Mouse (Mus musculus): ENCODE measurements at regions not wholly inside any gene's neighbourhood (a gene's known extent, or its start where the extent isn't known, plus 50 kb on each side); places are given as distances from the start of the nearest gene placed in this dataset.
"Not testable (repeated sequence)": the region's sequence is repeated elsewhere in the genome, so short reads cannot be mapped to it uniquely, and the experiment has no call there.

DNA sequence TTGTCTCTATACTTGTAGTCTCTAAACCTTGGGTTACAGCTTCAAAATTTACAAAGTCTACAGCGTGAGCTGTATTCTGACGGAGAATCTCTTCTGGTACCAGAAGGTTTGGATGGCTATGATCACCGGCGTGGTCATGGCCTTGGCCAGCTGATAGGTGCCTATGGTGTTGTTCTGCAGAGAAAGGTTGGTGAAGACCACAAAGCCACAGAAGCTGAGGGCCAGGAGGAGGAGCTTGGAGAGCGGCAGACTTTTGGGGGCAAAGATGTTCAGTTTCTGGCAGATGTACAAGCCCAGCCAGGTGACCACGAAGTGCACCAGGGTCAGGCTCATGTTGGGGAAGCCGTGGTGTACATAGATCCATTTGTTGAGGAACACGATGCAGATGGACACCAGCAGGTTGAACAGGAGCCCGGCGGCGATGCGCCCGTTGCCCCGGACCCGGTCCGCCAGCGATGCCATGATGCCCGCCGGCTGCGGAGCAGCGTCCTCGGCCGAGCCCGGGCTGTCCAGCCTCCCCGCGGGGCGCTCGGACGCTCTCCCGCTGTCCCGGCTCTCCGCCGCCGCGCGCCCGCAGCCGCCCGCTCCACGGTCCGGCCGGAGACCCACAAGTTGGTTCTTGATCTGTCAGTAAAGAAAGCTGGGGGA is 257.3 kb upstream of the Castor2 start:
- Histone ChIP-seq H3K27me3 (ENCODE audit: low read depth, poor library complexity, severe bottlenecking) (peaks cover 14% of the 10 kb centered on the region), H3K4me3 (peak overlapping the region; percentile 33)
- not testable (repeated sequence) for H3K27ac ChIP-seq (replicated peaks); H3K4me1 ChIP-seq; H3K9me3 ChIP-seq (replicated peaks); DNase-seq (ENCODE audit: low spot score); H3K36me3 ChIP-seq
- WGBS, result 64% methylated on average over 22 of the region's 42 CpGs

DNA sequence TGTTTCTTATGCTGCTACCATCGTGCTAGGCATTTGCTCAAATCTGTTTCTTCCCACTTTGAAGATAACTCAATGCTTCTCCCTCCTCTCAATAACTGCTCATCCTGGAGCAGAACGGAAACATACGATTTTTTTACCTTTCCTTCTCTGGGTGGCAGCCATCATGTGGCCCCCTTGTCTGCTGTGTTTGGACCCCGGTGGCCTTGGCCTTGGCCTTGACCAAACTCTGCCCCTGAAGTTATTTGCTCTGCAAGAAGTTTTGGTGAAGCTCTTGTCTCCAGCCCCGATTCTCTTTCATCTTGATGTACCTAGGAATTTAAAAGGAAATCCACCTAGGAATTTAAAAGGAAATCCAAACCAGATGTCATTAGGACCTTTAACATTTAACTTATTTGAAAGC is 261.2 kb upstream of the Castor2 start:
- H3K9me3 ChIP-seq (replicated peaks), result no peaks in the 10 kb centered on the region
- no peak overlapping the region for H3K27ac ChIP-seq (replicated peaks)
- H3K4me1 ChIP-seq, result no peaks in the 10 kb centered on the region
- H3K27me3 ChIP-seq (ENCODE audit: low read depth, poor library complexity, severe bottlenecking), result peaks cover 9% of the 10 kb centered on the region
- H3K4me3 ChIP-seq, result no peak overlapping the region
- WGBS, result 79% methylated on average over 5 of the region's 5 CpGs
- no peaks in the 10 kb centered on the region for H3K36me3 ChIP-seq
- no peak for DNase-seq (ENCODE audit: low spot score)

DNA sequence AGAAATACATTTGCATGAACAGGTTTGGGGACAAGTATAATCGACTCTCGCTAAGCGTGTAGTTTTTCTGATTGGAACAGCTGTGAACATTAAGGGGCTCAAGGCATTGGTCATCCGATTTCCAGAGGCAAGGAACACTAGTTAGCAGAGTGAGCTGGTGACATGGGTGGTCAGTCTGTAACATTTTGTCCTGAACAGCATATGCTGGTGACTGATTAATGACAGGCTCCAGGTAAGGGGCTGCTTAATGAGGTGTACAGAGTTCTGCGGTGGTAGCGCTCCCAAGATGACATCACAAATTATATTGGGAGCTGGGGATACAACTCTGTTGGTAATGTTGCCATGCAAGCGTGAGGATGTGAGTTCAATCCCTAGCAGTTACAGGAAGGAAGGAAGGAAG is 266.3 kb upstream of the Castor2 start:
- Histone ChIP-seq H3K27me3 (ENCODE audit: low read depth, poor library complexity, severe bottlenecking) (no peaks in the 10 kb centered on the region), H3K4me3 (no peak overlapping the region), H3K27ac (replicated peaks) (no peak overlapping the region), H3K9me3 (replicated peaks) (no peaks in the 10 kb centered on the region), H3K36me3 (no peaks in the 10 kb centered on the region), H3K4me1 (no peaks in the 10 kb centered on the region)
- WGBS, result 92% methylated on average over 7 of the region's 7 CpGs
- no peak for DNase-seq (ENCODE audit: low spot score)

DNA sequence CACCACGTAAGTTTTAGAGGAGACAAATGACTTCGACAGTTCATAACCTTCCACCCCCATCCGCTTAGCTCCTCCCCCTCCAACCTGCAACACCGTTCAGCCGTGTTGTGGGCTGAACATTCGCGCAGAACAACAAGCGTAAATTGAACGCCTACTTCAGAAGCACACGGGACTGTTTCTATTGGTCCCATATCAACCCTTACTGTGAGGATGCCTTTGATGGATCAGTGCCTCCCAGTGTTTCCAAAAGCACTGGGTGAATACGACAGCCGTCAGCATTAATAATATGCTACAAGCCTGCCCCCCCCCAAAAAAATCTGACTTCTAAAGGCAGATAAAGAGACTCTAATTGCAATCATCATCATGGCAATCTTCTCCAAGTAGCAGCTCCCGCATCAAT is 271.3 kb upstream of the Castor2 start:
- Histone ChIP-seq H3K27me3 (ENCODE audit: low read depth, poor library complexity, severe bottlenecking) (no peaks in the 10 kb centered on the region), H3K36me3 (no peaks in the 10 kb centered on the region), H3K9me3 (replicated peaks) (no peaks in the 10 kb centered on the region), H3K4me3 (no peak overlapping the region), H3K4me1 (peaks cover 5% of the 10 kb centered on the region; the same call in 1 of the 2 replicates), H3K27ac (replicated peaks) (no peak overlapping the region)
- 91% methylated on average over 13 of the region's 13 CpGs for WGBS
- no peak for DNase-seq (ENCODE audit: low spot score)

DNA sequence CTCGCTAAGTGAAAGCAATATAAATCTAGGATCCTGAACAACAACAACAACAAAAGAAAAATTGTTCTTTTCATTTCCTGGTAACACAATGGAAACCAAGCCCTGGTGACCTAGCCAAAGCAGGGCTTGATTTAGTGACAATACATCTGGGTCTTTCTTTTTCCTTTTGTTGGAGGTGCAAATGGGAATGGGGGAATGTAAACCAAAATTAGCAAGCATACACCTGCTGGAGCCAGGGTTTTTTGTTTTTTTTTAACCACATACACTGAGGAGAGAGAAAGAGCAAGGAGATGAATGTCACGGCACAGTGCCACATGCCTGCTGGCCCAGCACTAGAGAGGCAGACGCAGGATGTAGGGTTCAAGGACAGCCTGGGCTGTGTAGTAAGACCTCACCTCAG is 275.6 kb upstream of the Castor2 start:
- 78% methylated on average over 3 of the region's 3 CpGs for WGBS

DNA sequence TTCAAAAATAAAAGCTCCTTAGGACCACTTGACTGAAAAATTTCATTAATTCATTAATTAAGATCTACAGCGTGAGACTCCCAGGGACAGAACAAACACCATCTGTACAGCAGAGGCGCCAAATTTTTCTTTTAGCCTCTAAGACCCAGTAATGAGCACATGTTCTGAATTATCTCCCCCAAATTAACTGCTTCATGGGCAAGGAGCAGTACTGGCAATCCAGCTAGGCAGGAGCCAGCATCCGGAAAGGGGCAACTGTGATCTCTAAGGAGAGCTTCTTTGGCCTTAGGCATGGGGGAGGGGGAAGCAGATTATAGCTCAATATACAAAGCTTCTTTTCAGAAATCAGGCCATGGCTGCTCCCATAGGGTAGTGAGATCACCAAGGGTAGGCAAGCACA is 278.2 kb upstream of the Castor2 start:
- no peak overlapping the region for H3K27ac ChIP-seq (replicated peaks)
- WGBS, result 67% methylated on average over 3 of the region's 3 CpGs
- H3K4me1 ChIP-seq, result peaks cover 24% of the 10 kb centered on the region
- no peaks in the 10 kb centered on the region for H3K9me3 ChIP-seq (replicated peaks)
- peak; percentile 17 for DNase-seq (ENCODE audit: low spot score)
- H3K36me3 ChIP-seq, result no peaks in the 10 kb centered on the region
- no peak overlapping the region for H3K4me3 ChIP-seq
- no peaks in the 10 kb centered on the region for H3K27me3 ChIP-seq (ENCODE audit: low read depth, poor library complexity, severe bottlenecking)

More for the DNA sequence above, 275.6 kb upstream of the Castor2 start:
- Histone ChIP-seq H3K36me3 (no peaks in the 10 kb centered on the region), H3K4me1 (peaks cover 24% of the 10 kb centered on the region), H3K27me3 (ENCODE audit: low read depth, poor library complexity, severe bottlenecking) (no peaks in the 10 kb centered on the region), H3K9me3 (replicated peaks) (no peaks in the 10 kb centered on the region), H3K27ac (replicated peaks) (no peak overlapping the region), H3K4me3 (no peak overlapping the region)
- no peak for DNase-seq (ENCODE audit: low spot score)

DNA sequence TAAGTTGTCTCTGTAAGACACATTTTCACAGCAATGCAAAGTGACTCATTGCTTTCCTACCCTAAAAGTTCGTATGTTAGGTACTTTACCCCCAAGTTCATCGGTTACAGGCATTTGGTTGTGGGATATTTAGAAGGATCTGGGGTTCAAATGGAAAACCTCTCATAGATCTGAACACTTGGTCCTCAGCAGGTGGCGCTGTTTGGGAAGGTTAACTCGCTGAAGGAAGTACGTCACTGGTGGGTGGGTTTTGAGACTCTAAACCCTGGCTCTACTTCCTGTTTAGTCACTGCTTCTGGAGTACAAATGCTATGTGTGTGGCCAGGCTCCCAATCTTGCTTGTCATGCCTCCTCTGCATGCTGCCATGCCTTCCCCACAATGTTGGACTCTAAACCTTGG is 284.0 kb upstream of the Castor2 start:
- H3K4me3 ChIP-seq, result no peak overlapping the region
- WGBS, result 85% methylated on average over 5 of the region's 5 CpGs

DNA sequence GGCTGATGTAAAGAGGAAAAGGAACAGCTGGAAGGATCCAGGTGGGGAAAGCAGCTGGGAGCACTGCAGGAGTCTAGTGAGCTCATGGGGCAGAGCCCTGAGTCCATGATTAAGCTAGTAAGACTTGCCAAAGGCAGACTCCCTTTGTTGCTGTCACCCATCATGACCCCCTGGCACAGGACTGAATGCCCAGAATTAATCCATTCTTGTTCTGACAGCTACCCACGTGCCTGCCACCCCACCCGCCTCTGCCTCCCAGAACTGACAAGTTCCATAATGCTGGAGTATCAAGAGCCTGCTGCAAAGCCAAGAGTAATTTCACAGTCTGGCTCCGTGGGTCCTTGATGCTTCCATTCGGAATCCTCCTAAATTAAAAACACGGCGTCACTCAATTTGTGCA is 285.1 kb upstream of the Castor2 start:
- Histone ChIP-seq H3K4me3 (no peak overlapping the region), H3K9me3 (replicated peaks) (no peaks in the 10 kb centered on the region), H3K27ac (replicated peaks) (no peak overlapping the region), H3K27me3 (ENCODE audit: low read depth, poor library complexity, severe bottlenecking) (no peaks in the 10 kb centered on the region), H3K36me3 (no peaks in the 10 kb centered on the region), H3K4me1 (peaks cover 8% of the 10 kb centered on the region)
- WGBS, result 72% methylated on average over 6 of the region's 6 CpGs
- DNase-seq (ENCODE audit: low spot score), result no peak

More for the DNA sequence above, 284.0 kb upstream of the Castor2 start:
- no peak for DNase-seq (ENCODE audit: low spot score)
- Histone ChIP-seq H3K27me3 (ENCODE audit: low read depth, poor library complexity, severe bottlenecking) (no peaks in the 10 kb centered on the region), H3K4me1 (peaks cover 8% of the 10 kb centered on the region), H3K27ac (replicated peaks) (no peak overlapping the region), H3K36me3 (no peaks in the 10 kb centered on the region), H3K9me3 (replicated peaks) (no peaks in the 10 kb centered on the region)

DNA sequence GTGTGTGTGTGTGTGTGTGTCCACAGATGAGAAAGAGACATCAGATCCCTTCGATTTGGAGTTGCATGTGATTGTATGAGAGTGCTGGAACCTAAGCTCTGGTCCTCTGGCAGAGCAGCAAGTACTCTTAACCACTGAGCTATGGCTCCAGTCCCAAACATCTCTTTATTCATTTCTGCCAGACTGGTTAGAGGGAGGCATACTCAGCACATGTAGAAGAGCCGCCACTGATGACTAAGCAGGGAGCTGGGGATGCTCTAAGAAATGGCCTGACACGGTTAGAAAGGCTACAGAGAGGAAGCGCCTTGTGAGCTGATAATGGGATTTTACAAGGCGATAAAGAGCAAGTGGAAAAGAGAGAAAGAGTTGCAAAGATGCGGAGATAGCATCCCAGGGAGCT is 287.3 kb upstream of the Castor2 start:
- no peak overlapping the region for H3K27ac ChIP-seq (replicated peaks)
- no peaks in the 10 kb centered on the region for H3K9me3 ChIP-seq (replicated peaks)
- H3K4me1 ChIP-seq, result peaks cover 8% of the 10 kb centered on the region
- 60% methylated on average over 6 of the region's 6 CpGs for WGBS
- H3K4me3 ChIP-seq, result no peak overlapping the region
- H3K27me3 ChIP-seq (ENCODE audit: low read depth, poor library complexity, severe bottlenecking), result no peaks in the 10 kb centered on the region
- no peaks in the 10 kb centered on the region for H3K36me3 ChIP-seq
- no peak for DNase-seq (ENCODE audit: low spot score)

DNA sequence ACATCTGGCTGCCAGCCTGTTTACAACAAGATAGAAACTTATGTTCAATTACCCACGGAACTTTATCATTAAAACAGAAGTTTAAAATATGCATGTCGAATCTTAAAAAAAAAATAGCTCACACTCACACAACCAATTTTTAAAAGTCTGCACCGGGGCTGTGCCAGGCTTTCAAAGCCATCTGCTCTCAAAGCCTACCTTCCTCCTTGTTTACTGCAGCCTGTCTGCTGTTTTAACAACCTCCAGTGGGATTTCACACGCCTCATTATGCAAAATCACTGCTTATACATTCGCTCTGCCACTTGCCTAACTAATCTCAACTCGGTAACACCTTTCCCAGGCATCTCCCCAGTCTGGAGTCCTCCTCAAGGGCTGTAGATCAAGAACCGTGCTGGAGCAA is 292.6 kb upstream of the Castor2 start:
- DNase-seq (ENCODE audit: low spot score), result no peak
- H3K9me3 ChIP-seq (replicated peaks), result no peaks in the 10 kb centered on the region
- peaks cover 2% of the 10 kb centered on the region; the same call in 1 of the 2 replicates for H3K4me1 ChIP-seq
- no peak overlapping the region for H3K27ac ChIP-seq (replicated peaks)
- no peak overlapping the region for H3K4me3 ChIP-seq
- no peaks in the 10 kb centered on the region for H3K27me3 ChIP-seq (ENCODE audit: low read depth, poor library complexity, severe bottlenecking)
- WGBS, result 67% methylated on average over 7 of the region's 7 CpGs
- no peaks in the 10 kb centered on the region for H3K36me3 ChIP-seq

DNA sequence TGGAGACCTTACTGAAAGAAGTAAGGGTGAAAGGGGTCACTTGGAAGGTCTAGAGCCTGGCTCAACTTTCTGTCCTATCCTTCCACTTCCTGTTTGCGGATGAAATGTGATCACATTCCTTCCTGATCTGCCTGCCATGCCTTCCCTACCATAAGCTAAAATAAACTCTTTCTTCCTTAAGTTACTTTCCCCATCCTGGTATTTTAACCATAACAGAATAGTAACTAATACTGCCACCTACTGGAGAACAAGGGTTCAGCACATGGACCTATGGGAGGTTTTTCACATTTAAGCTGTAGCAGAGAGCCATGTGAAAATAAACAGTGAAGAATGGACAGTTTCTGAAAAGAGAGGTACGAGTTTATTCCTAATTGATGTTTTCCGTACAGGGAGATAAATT is 297.5 kb upstream of the Castor2 start:
- H3K9me3 ChIP-seq (replicated peaks), result no peaks in the 10 kb centered on the region
- DNase-seq (ENCODE audit: low spot score), result no peak
- WGBS, result 81% methylated on average over 3 of the region's 3 CpGs
- H3K36me3 ChIP-seq, result no peaks in the 10 kb centered on the region
- no peaks in the 10 kb centered on the region for H3K27me3 ChIP-seq (ENCODE audit: low read depth, poor library complexity, severe bottlenecking)
- peaks cover 1% of the 10 kb centered on the region; the same call in 1 of the 2 replicates for H3K4me1 ChIP-seq
- no peak overlapping the region for H3K27ac ChIP-seq (replicated peaks)
- H3K4me3 ChIP-seq, result no peak overlapping the region

DNA sequence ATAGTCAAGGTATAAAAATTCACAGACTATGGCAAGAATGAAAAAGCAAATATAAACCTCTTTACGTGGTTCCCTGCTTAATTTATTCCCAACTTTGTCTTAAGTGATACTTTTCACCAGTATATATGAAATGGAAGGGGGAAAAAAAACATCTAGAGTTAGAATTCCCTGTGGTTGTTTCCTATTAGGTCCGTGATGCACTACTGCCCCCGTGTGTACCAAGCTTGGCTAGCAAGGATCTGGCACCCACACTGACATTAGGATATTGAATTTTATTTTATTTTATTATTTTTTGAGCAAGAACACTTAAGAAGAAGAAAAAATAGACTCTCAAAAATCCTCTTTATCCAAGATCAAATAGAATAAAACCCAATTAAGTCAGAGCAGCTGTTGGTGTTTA is 303.9 kb upstream of the Castor2 start:
- DNase-seq (ENCODE audit: low spot score), result no peak
- Histone ChIP-seq H3K9me3 (replicated peaks) (no peaks in the 10 kb centered on the region), H3K27ac (replicated peaks) (no peak overlapping the region), H3K36me3 (no peaks in the 10 kb centered on the region), H3K4me1 (no peaks in the 10 kb centered on the region), H3K4me3 (no peak overlapping the region), H3K27me3 (ENCODE audit: low read depth, poor library complexity, severe bottlenecking) (no peaks in the 10 kb centered on the region)
- WGBS, result 43% methylated on average over 3 of the region's 3 CpGs

DNA sequence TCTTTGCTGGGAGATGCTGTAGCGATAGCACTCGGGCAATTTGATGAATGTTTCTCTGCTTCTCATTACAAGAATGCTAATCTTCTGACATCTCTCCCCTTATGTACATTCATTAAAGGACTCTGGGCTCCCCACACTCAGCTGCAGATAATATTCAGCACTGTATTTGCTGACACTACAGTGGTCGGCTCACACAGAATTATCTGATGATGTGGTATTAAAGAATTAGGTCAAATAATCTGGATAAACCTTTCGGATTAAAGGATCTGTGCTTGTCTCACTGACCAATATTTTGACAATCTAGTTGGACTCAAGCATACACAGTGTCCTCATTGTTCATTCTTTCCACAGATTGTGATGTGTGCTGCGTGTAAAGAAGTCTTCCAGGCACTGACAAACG is 308.8 kb upstream of the Castor2 start:
- Histone ChIP-seq H3K4me3 (no peak overlapping the region), H3K4me1 (no peaks in the 10 kb centered on the region), H3K36me3 (no peaks in the 10 kb centered on the region), H3K27ac (replicated peaks) (no peak overlapping the region), H3K9me3 (replicated peaks) (no peaks in the 10 kb centered on the region), H3K27me3 (ENCODE audit: low read depth, poor library complexity, severe bottlenecking) (no peaks in the 10 kb centered on the region)
- DNase-seq (ENCODE audit: low spot score), result no peak
- 86% methylated on average over 6 of the region's 6 CpGs for WGBS

DNA sequence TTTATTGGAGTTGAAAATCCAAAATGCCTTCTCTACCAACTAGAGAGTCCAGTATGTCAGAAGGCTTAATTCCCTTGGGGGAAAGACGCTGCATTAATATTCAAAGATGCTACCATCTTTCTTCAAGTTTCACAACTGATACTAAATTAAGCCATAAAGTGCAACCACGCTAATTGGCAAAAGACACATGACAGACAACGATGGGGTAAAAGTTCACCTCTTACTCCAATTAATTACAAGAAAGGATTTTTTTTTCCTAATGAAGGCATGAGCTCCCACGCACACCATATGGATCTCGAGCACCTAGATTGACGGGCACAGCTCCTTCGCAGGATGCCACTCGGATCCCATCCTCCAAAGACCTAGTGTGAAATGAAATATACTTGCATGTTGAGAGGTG is 311.5 kb upstream of the Castor2 start:
- 94% methylated on average over 8 of the region's 8 CpGs for WGBS
- DNase-seq (ENCODE audit: low spot score), result no peak
- Histone ChIP-seq H3K4me1 (no peaks in the 10 kb centered on the region), H3K27ac (replicated peaks) (no peak overlapping the region), H3K36me3 (no peaks in the 10 kb centered on the region), H3K9me3 (replicated peaks) (no peaks in the 10 kb centered on the region), H3K27me3 (ENCODE audit: low read depth, poor library complexity, severe bottlenecking) (no peaks in the 10 kb centered on the region), H3K4me3 (no peak overlapping the region)
